Mouse (Mus musculus): ENCODE data around the gene Tiprl.

- no peak for TF ChIP-seq CTCF (IDR thresholded peaks at IDR 0.05; ENCODE audit: low read depth, low read length)
- TF ChIP-seq POLR2A (IDR thresholded peaks at IDR 0.05; ENCODE audit: extremely low read depth, insufficient read depth, low read length): no peak
These were observed 71.9 kb downstream of the Tiprl start for GRCm38 (mm10) chr1:165164920-165165319.

All from liver, adult 2 months (tissue).